8 mouse cellular contexts compared by ENCODE assay signal in the genomic region with DNA sequence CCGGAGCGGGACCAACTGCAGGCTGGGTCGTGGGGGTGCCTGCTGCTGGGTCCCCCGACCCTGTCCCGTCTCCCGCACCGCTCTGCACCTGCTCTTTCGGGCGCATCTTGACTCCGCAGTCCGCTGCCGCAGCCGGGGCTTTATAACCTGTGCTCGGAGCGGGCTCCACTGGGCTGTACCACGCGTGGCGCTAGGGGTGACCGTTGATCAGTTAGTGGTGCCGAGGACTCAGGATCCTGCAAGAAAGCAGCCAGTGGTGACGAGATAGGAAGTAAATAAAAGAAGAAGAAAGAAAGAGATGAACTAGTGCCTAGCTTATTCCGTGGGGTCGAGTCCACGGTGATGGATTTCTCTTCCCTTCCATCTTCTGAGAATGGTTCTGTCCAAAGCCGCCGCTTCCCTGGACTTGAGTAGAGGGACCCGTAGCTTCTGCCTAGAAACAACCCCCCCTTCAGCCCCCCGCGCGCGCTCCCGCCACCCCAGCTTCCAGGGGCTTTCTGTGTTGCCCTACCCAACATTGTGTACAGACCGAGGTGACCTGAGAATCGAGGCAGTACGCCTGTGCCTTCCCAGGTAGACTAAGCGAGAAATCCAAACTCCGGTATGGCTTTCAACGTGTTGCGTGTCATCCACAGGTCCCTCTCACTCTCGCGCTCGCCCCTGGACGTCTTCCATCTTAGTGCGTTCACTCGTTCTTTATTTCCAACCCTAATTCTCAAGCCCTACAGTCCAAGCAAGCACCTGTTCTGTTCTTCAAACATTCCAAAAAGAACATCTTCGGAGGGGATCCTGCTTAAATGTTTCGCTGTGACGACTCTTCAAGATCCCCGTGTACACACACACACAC. TPM values are rescaled to one million over a fixed set of nuclear protein-coding genes. Genes with fewer than 3 reads are reported as not detected.
DNase-seq lines count a peak whose midpoint lies in the region; ATAC-seq and TF ChIP-seq lines count a peak whose summit lies in the region.

A gene (minus strand): TSS at position 157 of the 847 bp plus-strand sequence.

- TF ChIP-seq POLR2A in myocyte (IDR thresholded peaks at IDR 0.05; ENCODE audit: insufficient read length, low read depth), result no peak

- peak within 1 kb of the TSS; percentile 61 for H3K4me3 ChIP-seq in embryonic facial prominence, embryonic 15.5 days (replicated peaks)
- H3K4me3 ChIP-seq in heart, embryonic 14.5 days (ENCODE audit: control insufficient read depth in 1 of 2, insufficient read depth in 1 of 2, low read depth in 1 of 2, low read length in 2 of 2), result peak within 1 kb of the TSS; percentile 69 to 71
- H3K4me3 ChIP-seq in kidney, postnatal 0 days (replicated peaks; ENCODE audit: low read depth, low read length), result peak within 1 kb of the TSS; percentile 71
- H3K4me3 ChIP-seq in liver, embryonic 12.5 days, result peak within 1 kb of the TSS; percentile 56
- H3K4me3 ChIP-seq in myocyte, result peak within 1 kb of the TSS; percentile 33

- no peaks in the 10 kb centered on the region for H3K79me2 ChIP-seq in myocyte (ENCODE audit: control insufficient read depth, insufficient read depth)

- peak; percentile 62 for DNase-seq in CD4-positive helper T cell, adult 2 months (ENCODE audit: low read depth, low spot score)
- peak; percentile 43 to 63 for DNase-seq in adrenal gland, postnatal 4 days (ENCODE audit: low spot score in 2 of 2)
- DNase-seq in kidney, postnatal 0 days (ENCODE audit: low spot score), result peak; percentile 71
- peak; percentile 68 for DNase-seq in splenic B cell, adult 2 months (ENCODE audit: low read depth, low spot score)

- 1% methylated on average over 49 of the region's 49 CpGs for WGBS in embryonic facial prominence, embryonic 15.5 days
- 2% methylated on average over 49 of the region's 49 CpGs for WGBS in heart, embryonic 14.5 days
- 1% methylated on average over 49 of the region's 49 CpGs for WGBS in kidney, postnatal 0 days
- WGBS in liver, embryonic 12.5 days (ENCODE audit: insufficient replicate concordance), result 4% methylated on average over 49 of the region's 49 CpGs

- H3K4me2 ChIP-seq in embryonic facial prominence, embryonic 15.5 days (replicated peaks), result peak within 1 kb of the TSS; percentile 98
- peak within 1 kb of the TSS; percentile 100 for H3K4me2 ChIP-seq in heart, embryonic 14.5 days (ENCODE audit: low read length)
- peak within 1 kb of the TSS; percentile 100 for H3K4me2 ChIP-seq in kidney, postnatal 0 days (ENCODE audit: low read length)
- peak within 1 kb of the TSS; percentile 86 for H3K4me2 ChIP-seq in liver, embryonic 12.5 days
- H3K4me2 ChIP-seq in myocyte (ENCODE audit: low read depth), result peak within 1 kb of the TSS; percentile 100

- ATAC-seq in embryonic facial prominence, embryonic 15.5 days (ENCODE audit: insufficient number of reproducible peaks, low FRiP score, low TSS enrichment, low read depth), result peak; percentile 31
- peak; percentile 50; the same call in 1 of the 2 replicates for ATAC-seq in heart, embryonic 14.5 days (ENCODE audit: insufficient number of reproducible peaks, insufficient read depth, low FRiP score, low read depth)
- ATAC-seq in kidney, postnatal 0 days (replicated peaks; ENCODE audit: low FRiP score, low read depth), result 0 out of 2 replicates have a peak, but pooled peaks have one; percentile 24
- ATAC-seq in liver, embryonic 12.5 days, result no peak

- H3K36me3 ChIP-seq in embryonic facial prominence, embryonic 15.5 days, result no peaks in the 10 kb centered on the region
- no peaks in the 10 kb centered on the region for H3K36me3 ChIP-seq in heart, embryonic 14.5 days (ENCODE audit: control insufficient read depth, insufficient read depth, low read length)
- no peaks in the 10 kb centered on the region for H3K36me3 ChIP-seq in kidney, postnatal 0 days (ENCODE audit: insufficient read depth, low read length)
- H3K36me3 ChIP-seq in liver, embryonic 12.5 days, result no peaks in the 10 kb centered on the region
- no peaks in the 10 kb centered on the region for H3K36me3 ChIP-seq in myocyte (ENCODE audit: control insufficient read depth, insufficient read depth)
- H3K36me3 ChIP-seq in splenic B cell, adult 2 months (ENCODE audit: control insufficient read depth, insufficient read depth, low read length, poor library complexity, severe bottlenecking), result no peaks in the 10 kb centered on the region

- H3ac ChIP-seq in myocyte (ENCODE audit: control insufficient read depth, insufficient read length), result no peak within 1 kb of the TSS

- H3K9ac ChIP-seq in embryonic facial prominence, embryonic 15.5 days, result peak within 1 kb of the TSS; percentile 35
- H3K9ac ChIP-seq in heart, embryonic 14.5 days (ENCODE audit: low read length), result peak within 1 kb of the TSS; percentile 76
- peak within 1 kb of the TSS; percentile 71 for H3K9ac ChIP-seq in kidney, postnatal 0 days (ENCODE audit: low read depth, low read length)
- H3K9ac ChIP-seq in liver, embryonic 12.5 days, result peak within 1 kb of the TSS; percentile 40; the same call in 1 of the 2 replicates

- H3K27ac ChIP-seq in embryonic facial prominence, embryonic 15.5 days (replicated peaks), result no peak within 1 kb of the TSS
- no peak within 1 kb of the TSS for H3K27ac ChIP-seq in heart, embryonic 14.5 days (replicated peaks in 1 of 2; ENCODE audit: control insufficient read depth in 1 of 2, insufficient read depth in 1 of 2, low read depth in 2 of 2, low read length in 2 of 2)
- H3K27ac ChIP-seq in kidney, postnatal 0 days, result no peak within 1 kb of the TSS; the same call in 1 of the 2 replicates
- H3K27ac ChIP-seq in liver, embryonic 12.5 days, result no peak within 1 kb of the TSS

- TF ChIP-seq CTCF in kidney, postnatal 0 days (IDR thresholded peaks at IDR 0.05; ENCODE audit: low read depth), result no peak

- peaks cover 63% of the 10 kb centered on the region for H3K27me3 ChIP-seq in embryonic facial prominence, embryonic 15.5 days
- peaks cover 58% of the 10 kb centered on the region for H3K27me3 ChIP-seq in heart, embryonic 14.5 days (ENCODE audit: control insufficient read depth, insufficient read depth, low read length)
- H3K27me3 ChIP-seq in kidney, postnatal 0 days (ENCODE audit: insufficient read depth, low read length), result peaks cover 9% of the 10 kb centered on the region
- peaks cover 96% of the 10 kb centered on the region for H3K27me3 ChIP-seq in liver, embryonic 12.5 days (replicated peaks)
- H3K27me3 ChIP-seq in myocyte (ENCODE audit: control insufficient read depth, insufficient read depth, insufficient read length), result peaks cover 8% of the 10 kb centered on the region
- peaks cover 3% of the 10 kb centered on the region for H3K27me3 ChIP-seq in splenic B cell, adult 2 months (ENCODE audit: control insufficient read depth, insufficient read depth, low read length, poor library complexity, severe bottlenecking)

- H3K4me1 ChIP-seq in embryonic facial prominence, embryonic 15.5 days, result peaks cover 13% of the 10 kb centered on the region
- peaks cover 3 to 6% of the 10 kb centered on the region in 2 experiments; a peak in 1 of 4 replicates for H3K4me1 ChIP-seq in heart, embryonic 14.5 days (ENCODE audit: control insufficient read depth in 2 of 2, insufficient read depth in 2 of 2, low read length in 2 of 2)
- no peaks in the 10 kb centered on the region for H3K4me1 ChIP-seq in kidney, postnatal 0 days (replicated peaks; ENCODE audit: insufficient read depth, low read length)
- peaks cover 20% of the 10 kb centered on the region for H3K4me1 ChIP-seq in liver, embryonic 12.5 days

- no peaks in the 10 kb centered on the region for H3K9me3 ChIP-seq in embryonic facial prominence, embryonic 15.5 days (replicated peaks)
- H3K9me3 ChIP-seq in heart, embryonic 14.5 days (ENCODE audit: control insufficient read depth, low read length), result no peaks in the 10 kb centered on the region
- no peaks in the 10 kb centered on the region for H3K9me3 ChIP-seq in kidney, postnatal 0 days (replicated peaks; ENCODE audit: low read length)
- H3K9me3 ChIP-seq in liver, embryonic 12.5 days (replicated peaks), result no peaks in the 10 kb centered on the region

TF ChIP-seq in myocyte, 11 proteins besides CTCF, POLR2A, EP300 and RAD21:
- TF ChIP-seq REST (IDR thresholded peaks at IDR 0.05; ENCODE audit: insufficient read depth, insufficient read length), result no peak
- no peak for TF ChIP-seq TCF3 (IDR thresholded peaks at IDR 0.05; ENCODE audit: insufficient read length, low read depth)
- TF ChIP-seq MYOG (IDR thresholded peaks at IDR 0.05; ENCODE audit: control insufficient read depth in 1 of 3, insufficient read depth in 1 of 3, insufficient read length in 2 of 3, low read depth in 2 of 3), result peak in 1 of 3 experiments; percentile 12
- TF ChIP-seq USF1 (IDR thresholded peaks at IDR 0.05; ENCODE audit: low read depth), result no peak
- peak in 1 of 3 experiments; percentile 47 for TF ChIP-seq MYOD1 (IDR thresholded peaks at IDR 0.05; ENCODE audit: control insufficient read depth in 1 of 3, insufficient read length in 2 of 3, low read depth in 2 of 3)

RNA-seq across cellular contexts. Expression of the gene that starts here (rescaled TPM):
- 100 to 1,000 TPM; 106 to 110 TPM for total RNA-seq in adrenal gland, postnatal 4 days (2021)
- 7.0 and 10.6 TPM in 2 replicates for polyA plus RNA-seq in embryonic facial prominence, embryonic 15.5 days (2015; fragmentation: Nextera tagmentation; extraction: Ambion mirVana)
- 3.4 and 4.3 TPM in 2 replicates for polyA plus RNA-seq in heart, embryonic 14.5 days (2014; fragmentation: Nextera tagmentation; extraction: Ambion mirVana)
- 13.8 and 15.7 TPM in 2 replicates for polyA plus RNA-seq in kidney, postnatal 0 days (2015; fragmentation: Nextera tagmentation; extraction: Ambion mirVana)
- polyA plus RNA-seq in liver, embryonic 12.5 days (2016; fragmentation: Nextera tagmentation; extraction: Ambion mirVana), result 0.43 and 0.47 TPM in 2 replicates
- polyA plus RNA-seq in myocyte (2012; fragmentation: generic; extraction: Trizol), result 1.0 TPM
